Mouse (Mus musculus) brown adipose tissue, adult 24 weeks (tissue): ENCODE results near the gene Abca3. TPM values are rescaled to one million over a fixed set of nuclear protein-coding genes. Genes with fewer than 3 reads are reported as not detected.

Source experiments
- H3K27ac ChIP-seq: fragments of 200-500 bp; replicated peaks from 2 replicates; pipeline ENCODE4 v1.5.1; 2012; ENCODE audit warnings: low read depth, mild to moderate bottlenecking, low read length
- H3K4me1 ChIP-seq: fragments of 200-500 bp; 2 replicates; pipeline ENCODE4 v1.6.1; 2012; ENCODE audit warnings: low read length, mixed read lengths; ENCODE audit not compliant: control insufficient read depth, insufficient read depth, insufficient read length
- H3K4me3 ChIP-seq: fragments of 200-500 bp; 2 replicates; pipeline ENCODE4 v1.5.1; 2012; ENCODE audit warnings: low read depth, mild to moderate bottlenecking, low read length, moderate library complexity; ENCODE audit not compliant: insufficient read depth
- polyA plus RNA-seq: library from polyadenylated mRNA; stranded (reverse); fragments of >200 nt; gene quantifications from 2 replicates; pipeline ENCODE4 v1.2.4, GENCODE M21; 2012; ENCODE audit not compliant: missing spikeins, insufficient read depth, insufficient read length

Gene Abca3
- polyA plus RNA-seq, 1 experiment: 6.7 TPM

DNA sequence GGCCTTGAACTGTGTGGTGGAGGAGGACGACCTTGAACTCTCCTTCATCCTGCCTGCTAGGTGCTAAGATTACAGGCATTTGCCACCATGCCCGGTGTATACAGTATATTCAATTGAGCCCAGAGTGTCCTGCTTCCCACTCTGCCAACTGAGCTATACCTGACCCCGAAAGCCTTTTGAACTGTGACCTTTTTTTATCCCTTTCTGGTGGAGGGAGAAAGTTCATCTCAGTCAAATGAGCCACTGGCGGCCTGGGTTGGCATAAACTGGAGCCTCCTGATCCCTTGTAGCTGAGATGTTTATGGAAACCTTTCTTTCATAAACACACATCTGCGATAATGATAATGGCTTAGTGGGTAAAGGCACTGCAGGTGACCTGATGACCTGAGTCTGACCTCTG lies 9.5 kb downstream of the Abca3 start:
- H3K27ac ChIP-seq: no peak overlapping the region
- no peak overlapping the region for H3K4me3 ChIP-seq
- no peaks in the 10 kb centered on the region for H3K4me1 ChIP-seq

DNA sequence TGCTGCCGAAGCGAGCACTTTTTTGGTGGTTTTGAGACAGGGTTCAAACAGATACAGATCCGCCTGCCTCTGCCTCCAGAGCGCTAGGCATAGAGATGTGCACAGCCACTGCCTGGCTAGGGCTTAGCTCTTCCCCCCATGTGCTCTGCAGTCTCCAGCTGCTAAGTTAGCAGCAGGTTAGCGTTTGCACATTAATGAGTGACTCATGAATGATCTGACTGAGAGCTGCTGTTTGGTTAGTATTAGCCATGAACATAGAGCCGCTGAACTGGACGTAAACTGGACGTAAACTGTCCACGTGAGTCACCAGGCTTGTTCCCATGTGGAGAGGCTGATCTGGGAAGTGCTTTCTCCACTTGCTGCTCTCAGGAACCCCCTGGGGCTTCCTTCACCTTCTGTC lies 10.8 kb downstream of the Abca3 start:
- H3K27ac ChIP-seq: no peak overlapping the region
- H3K4me1 ChIP-seq: no peaks in the 10 kb centered on the region
- H3K4me3 ChIP-seq: no peak overlapping the region

DNA sequence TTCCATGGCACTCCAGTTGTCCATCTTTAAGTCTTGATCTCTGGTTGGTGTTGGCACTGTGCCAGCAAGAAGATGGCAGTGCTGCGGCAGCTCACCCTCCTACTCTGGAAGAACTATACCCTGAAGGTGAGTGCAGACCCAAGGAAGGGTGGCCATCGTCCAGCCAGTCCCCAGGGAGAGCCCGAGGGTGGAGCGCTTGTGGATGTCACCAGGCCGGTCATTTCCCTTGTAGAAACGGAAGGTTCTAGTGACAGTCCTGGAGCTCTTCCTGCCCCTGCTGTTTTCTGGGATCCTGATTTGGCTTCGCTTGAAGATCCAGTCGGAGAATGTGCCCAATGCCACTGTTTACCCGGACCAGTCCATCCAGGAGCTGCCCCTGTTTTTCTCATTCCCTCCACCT lies 12.7 kb downstream of the Abca3 start:
- no peak overlapping the region for H3K27ac ChIP-seq
- H3K4me1 ChIP-seq: no peaks in the 10 kb centered on the region
- no peak overlapping the region for H3K4me3 ChIP-seq

DNA sequence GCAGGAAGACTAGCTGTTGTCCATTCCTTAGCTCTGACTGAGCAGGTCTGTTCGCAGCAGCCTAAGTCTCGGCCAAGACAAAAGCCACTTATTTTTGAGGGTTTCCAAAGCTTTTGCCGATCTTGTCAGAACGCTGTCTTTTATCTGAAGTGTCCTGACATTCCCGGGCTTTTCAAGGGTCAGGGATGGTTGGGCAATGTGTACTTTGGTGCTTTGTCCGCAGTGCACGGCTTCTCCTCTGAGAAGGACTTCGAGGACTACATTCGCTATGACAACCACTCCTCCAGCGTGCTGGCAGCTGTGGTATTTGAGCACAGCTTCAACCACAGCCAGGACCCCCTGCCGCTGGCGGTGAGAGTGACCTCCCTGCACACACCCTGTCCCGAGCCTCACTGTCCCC lies 14.1 kb downstream of the Abca3 start:
- H3K4me3 ChIP-seq: no peak overlapping the region
- H3K27ac ChIP-seq: no peak overlapping the region
- no peaks in the 10 kb centered on the region for H3K4me1 ChIP-seq

DNA sequence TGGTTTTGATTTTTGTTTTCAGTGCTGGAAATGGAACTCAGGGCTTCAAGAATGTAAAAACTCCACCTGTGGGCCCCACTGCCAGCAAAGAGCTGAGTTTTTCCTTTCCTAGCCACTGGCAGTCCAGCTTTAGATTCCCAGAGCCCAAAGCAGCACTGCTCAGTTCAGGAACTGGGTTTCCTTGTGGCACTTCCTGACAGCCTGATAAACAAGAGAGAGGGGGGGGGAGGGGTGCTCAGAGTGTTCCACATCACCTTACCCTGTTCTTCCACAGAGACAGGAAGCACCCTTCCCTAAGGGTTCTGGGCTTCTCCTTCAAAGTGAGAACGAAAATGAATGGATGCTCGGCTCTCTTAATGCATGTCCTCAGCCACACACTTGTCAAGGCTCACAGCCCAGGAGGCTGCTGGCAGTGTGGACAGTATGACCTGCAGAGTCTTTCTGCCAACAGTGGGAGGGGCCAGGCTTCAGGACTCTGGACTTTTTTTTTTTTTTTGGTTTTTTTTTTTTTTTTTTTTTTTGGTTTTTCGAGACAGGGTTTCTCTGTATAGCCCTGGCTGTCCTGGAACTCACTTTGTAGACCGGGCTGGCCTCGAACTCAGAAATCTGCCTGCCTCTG lies 23.5 kb downstream of the Abca3 start:
- Histone ChIP-seq H3K4me1 (peaks cover 10% of the 10 kb centered on the region; the same call in 1 of the 2 replicates), H3K27ac (0 out of 2 replicates have a peak overlapping the region, but pooled peaks have one; percentile 60)

DNA sequence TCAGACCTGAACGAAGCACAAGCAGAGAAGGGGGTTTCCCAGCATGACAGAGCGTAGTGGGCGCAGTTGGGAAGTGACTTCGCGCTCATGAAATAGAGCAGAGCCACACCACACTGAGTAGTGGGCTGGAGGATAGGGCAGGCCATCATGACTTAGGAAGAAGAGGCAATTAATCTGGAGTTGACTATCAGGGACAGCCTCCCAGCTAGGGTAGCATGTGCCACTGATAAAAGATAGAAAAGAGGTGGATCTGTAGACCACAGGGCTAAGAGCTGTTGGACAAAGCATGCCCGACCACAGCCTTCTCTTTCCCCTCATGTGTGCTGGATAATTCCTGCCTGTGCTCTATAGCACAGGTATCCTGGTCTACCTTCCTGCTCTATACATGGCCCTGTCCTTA lies 24.1 kb downstream of the Abca3 start:
- peaks cover 10% of the 10 kb centered on the region; the same call in 1 of the 2 replicates for H3K4me1 ChIP-seq
- no peak overlapping the region for H3K4me3 ChIP-seq
- H3K27ac ChIP-seq: no peak overlapping the region

More for the DNA sequence above, 23.5 kb downstream of the Abca3 start:
- H3K4me3 ChIP-seq: no peak overlapping the region

DNA sequence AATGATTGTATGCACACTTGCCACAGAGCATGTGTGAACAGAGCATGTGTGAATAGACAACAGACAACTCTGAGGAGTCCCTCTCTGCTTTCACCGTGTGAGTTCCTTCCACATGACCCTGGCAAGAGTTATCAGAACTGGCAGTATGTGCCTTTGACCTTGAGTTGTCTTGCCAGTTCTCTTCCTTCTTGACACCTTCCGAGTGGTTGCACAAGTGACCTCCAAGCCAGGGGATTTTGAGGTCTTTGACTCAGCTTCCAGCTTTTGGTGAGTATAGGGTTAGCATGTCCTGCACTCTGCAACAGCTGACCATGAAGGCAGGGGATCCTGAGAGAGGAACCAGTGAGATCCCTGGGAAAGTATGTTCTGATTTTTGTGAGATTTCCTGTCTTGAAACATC lies 26.7 kb downstream of the Abca3 start:
- Histone ChIP-seq H3K4me3 (no peak overlapping the region), H3K4me1 (peaks cover 10% of the 10 kb centered on the region; the same call in 1 of the 2 replicates), H3K27ac (no peak overlapping the region)

DNA sequence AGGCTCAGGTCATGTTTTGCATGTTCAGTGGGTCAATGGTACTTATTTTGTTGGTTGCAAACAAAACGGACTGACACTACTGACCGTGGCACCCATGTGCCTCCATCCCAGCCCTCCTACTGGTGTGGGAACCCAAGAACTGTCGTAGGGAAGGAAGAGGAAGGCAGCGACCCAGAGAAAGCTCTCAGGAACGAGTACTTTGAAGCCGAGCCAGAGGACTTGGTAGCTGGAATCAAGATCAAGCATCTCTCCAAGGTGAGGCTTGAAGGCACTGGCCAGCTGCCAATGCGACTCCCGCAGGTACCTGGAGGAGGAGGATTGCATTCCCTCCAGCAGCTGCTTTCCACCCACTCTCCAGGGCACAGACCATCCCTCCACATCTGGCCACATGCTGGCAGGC lies 32.0 kb downstream of the Abca3 start:
- Histone ChIP-seq H3K4me1 (no peaks in the 10 kb centered on the region), H3K4me3 (no peak overlapping the region), H3K27ac (no peak overlapping the region)

DNA sequence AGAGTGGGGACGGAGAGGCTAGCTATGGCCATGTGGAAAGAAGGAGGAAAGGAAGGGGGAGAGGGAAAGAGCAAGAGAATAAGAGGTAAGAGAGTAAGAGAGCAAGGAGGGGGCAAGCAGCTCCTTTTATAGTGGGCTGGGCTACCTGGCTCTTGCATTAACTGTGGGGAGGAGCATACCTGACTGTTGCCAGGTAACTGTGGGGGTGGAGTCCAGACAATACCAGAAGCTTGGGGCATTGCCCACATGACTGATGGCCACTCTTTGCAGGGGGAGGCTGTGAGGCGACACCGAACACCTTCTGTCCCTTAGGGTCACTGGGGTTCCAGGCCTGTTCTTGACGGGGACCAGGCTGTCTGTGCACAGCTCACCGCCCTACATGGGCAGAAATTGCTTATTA lies 37.0 kb downstream of the Abca3 start:
- Histone ChIP-seq H3K4me3 (no peak overlapping the region), H3K4me1 (no peaks in the 10 kb centered on the region), H3K27ac (no peak overlapping the region)

DNA sequence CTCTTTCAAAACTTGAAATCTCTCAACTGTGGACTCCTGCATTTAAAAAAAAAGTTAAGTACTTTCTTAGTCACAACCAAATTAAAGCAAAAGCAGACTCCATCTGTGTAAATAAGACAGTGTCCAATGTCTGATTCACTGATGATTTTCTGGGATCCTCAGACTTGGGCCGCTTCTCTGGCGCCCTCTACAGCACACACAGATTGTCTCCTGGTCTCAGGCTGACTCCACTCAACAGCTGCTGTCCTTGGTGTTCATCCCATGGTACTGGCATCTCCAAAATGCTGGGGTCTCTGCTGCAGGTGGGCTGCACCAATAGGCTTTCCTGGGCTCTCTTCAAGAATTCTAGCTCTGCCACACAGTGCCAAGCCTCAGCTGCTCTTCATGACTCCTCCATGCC lies 38.1 kb downstream of the Abca3 start:
- Histone ChIP-seq H3K4me3 (no peak overlapping the region), H3K4me1 (no peaks in the 10 kb centered on the region), H3K27ac (no peak overlapping the region)

DNA sequence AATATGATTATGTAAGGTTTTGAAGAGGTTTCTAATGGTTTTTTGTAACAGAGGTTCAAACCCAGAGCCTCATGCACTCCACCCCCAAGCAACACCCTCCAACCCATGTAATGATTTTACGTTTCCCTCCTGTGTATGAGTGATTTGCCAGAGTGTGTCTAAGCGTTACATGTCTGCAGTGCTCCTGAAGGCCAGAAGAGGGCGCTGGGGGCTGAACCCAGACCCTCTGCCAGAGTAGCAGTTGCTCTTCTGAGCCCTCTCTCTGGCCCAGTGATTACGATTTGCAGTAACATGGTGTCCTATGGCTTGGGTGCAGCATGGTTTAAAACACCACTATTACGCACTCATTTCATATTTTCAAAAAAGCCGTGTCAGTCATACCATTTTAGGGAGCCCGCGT lies 39.4 kb downstream of the Abca3 start:
- Histone ChIP-seq H3K27ac (no peak overlapping the region), H3K4me1 (no peaks in the 10 kb centered on the region), H3K4me3 (no peak overlapping the region)

DNA sequence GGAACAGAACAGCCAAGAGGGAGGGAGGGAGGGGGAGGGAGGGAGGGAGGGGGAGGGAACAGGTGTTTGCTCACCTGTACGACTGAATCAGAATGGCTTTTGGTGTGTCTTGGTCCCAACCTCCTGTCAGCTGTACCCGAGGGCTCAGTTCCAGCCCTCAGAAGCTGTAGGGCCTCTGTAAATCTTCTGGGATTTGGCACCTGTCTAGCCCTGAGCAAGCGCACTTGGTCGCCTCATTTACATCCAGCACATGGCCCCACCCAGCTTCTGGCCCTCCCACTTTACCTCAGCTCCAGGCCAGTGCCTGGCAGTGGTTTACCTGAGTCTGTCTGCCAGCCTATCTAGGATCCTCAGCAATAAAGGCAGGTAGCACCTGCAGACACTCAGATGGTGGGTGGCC lies 41.8 kb downstream of the Abca3 start:
- Histone ChIP-seq H3K4me3 (no peak overlapping the region), H3K4me1 (no peaks in the 10 kb centered on the region), H3K27ac (no peak overlapping the region)

DNA sequence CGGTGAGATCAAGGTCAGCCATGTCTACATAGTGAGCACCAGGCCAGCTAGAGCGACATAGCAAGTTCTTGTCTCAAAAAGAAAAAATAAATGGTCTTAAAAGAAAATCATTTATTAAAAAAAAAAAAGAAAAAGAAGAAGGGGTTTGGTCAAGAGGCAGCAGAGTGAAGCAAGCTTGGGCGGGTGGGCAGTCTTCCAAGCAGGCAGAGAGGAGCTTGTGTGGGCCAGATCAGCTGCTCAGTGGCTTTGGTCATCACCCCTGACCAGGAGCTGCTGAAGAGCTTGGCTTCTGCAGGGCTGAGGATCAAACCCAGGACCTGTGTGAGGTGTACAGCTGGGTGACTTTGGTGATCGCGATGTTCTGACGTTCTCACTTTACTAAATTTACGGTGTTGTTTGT lies 42.7 kb downstream of the Abca3 start:
- H3K4me1 ChIP-seq: no peaks in the 10 kb centered on the region
- no peak overlapping the region for H3K27ac ChIP-seq
- no peak overlapping the region for H3K4me3 ChIP-seq

DNA sequence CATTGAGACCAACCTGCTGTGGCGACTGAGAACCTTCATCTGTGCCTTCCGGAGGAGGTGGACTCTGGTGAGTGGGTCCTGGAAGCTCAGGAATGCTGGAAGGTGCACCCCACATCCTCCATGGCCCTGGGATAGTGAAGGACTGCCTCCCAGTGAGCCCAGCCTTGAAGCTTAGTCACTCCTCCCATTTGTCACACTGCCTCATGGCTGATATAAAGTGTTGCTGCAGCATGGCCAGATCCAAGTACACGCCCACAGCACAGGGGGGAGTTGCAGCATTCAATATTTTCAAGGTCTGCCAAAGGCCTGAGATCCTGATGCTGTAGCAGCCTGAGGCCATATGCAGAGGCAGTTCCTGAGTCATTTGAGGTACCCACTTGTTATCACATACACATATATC lies 50.6 kb downstream of the Abca3 start:
- Histone ChIP-seq H3K27ac (no peak overlapping the region), H3K4me1 (no peaks in the 10 kb centered on the region), H3K4me3 (no peak overlapping the region)

DNA sequence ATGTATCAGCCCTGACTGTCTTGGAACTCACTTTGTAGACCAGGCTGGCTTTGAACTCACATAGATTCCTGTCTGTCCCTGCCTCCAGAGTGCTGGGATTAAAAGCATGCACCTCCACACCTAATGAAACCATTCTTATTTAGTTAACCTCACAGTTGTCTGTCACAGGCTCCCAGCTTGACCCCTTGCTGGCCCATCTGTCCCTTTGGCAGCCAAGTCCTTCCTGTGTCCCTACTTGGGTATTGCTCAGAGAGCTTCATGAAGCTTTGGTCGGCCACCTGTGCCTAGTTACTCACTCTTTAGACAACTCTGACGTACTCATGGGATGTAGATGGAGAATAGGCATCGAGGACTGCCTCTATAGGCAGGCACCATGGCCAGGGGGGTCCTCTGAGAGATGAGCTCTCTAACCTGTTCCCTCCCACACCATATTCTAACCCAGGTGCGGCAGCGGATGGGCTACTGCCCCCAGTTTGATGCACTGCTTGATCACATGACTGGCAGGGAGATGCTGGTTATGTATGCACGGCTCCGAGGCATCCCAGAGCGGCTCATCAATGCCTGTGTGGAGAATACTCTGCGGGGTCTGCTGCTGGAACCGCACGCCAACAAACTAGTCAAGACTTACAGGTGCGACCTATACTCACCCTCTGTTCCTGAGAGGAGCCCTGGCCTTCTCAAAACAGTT lies 55.5 kb downstream of the Abca3 start:
- H3K27ac ChIP-seq: no peak overlapping the region
- H3K4me1 ChIP-seq: no peaks in the 10 kb centered on the region
- no peak overlapping the region for H3K4me3 ChIP-seq

DNA sequence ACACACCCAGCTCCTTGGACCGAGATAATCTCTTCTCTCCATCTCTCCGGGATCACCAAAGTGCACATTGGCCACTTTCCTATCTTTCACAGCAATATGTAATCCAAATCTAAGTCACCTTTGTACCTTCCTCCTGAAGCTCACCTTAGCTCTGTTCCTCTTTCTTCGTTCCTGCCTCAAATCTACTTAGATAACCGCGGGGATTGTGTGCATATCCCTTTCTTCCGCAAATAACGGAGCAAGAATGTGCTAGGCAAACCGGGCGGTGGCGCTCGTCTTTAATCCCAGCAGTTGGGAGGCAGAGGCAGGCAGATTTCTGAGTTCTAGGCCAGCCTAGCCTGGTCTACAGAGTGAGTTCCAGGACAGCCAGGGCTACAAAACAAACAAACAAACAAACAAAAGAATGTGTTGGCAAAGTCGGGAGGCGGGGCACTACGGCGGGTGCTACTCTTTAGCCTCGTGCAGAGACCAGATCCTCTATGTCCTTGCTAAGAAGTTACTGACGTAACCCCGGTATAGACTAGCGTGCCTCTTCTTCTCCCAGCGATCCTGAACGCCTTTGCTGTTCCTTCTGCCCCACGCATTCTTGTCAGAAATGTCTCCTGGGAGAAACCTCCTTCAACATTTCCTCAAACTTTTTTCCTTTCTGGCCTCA lies 61.9 kb downstream of the Abca3 start:
- peak overlapping the region; percentile 76 for H3K27ac ChIP-seq
- H3K4me3 ChIP-seq: peak overlapping the region; percentile 68
- peaks cover 4% of the 10 kb centered on the region; the same call in 1 of the 2 replicates for H3K4me1 ChIP-seq
